Mouse (Mus musculus) CD4-positive, CD25-positive, alpha-beta regulatory T cell (primary cell): ENCODE measurements around the gene Gm17349. TPM values are rescaled to one million over a fixed set of nuclear protein-coding genes. Genes with fewer than 3 reads are reported as not detected.

ENCODE experiments used
- polyA plus RNA-seq: library from polyadenylated mRNA; unstranded; fragments of 100-300 nt; shearing (Covaris generic); gene quantifications from one replicate; pipeline ENCODE4 v1.2.1, GENCODE M21; 2017

Gene Gm17349
- not detected for polyA plus RNA-seq

DNA sequence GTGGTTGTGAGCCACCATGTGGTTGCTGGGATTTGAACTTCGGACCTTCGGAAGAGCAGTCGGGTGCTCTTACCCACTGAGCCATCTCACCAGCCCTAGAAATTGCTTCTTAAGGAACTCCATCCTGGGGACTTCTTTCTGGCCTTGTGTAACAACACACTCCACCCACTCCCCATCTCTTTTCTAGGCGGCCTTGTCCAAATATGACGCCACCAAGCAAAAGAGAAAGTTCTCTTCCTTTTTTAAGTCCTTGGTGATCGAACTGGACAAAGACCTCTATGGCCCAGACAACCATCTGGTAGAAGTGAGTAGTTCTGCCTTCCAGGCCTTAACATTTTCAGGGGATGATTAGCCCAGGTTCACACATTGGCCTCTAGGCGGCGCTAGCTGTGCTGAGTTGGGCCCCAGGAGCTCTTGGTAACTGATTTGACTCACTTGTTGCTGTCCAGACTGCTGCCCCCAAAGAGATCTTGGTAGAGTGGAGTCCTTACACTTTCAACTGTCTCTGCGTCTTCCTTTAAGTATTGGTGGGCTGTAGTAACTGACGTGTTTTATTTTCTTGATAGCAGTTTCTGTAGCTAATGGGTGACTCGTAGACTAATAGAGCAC, at the start of gene Gm17349:
TSS of gene Gm17349 (minus strand) at position 51 of the 609 bp plus-strand sequence.

DNA sequence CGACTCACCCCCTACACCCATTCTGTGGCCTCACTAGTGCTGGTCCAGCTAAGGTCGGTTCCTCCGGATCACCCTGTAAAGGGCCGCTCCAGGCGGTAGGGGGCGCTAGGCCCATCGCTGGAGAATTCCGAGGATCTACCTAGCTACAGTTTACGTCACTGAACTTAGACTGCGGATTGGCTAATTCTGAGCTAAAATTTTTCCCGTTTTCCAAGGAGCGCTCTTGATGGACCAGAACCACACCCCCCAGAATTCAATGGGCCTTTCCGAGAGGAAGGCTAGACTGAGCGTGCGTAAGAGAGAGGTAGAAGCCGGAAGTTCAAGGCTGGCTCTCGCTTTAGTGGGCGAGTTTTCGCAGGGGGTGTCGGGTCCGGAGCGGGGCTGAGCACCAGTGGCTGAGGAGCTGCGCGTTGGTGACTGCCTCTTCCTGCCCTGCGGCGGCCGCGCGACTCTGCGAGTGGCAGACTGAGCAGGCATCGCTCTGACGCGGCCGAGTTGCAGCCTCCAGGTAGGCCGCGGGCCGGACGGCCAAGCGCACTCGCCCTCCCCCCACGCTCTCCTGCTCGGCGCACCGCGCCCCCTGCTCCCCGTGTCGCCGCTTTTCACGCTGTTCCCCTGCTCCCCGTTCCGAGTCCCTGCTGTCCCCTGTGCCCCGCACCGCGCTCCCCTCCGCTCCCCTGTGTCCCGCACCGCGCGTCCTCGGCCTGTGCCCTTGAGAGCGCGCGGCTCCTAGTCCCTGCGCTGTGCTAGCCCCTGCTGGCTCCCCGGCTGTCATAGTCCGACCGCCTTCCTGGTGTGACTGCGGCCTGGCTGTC, 20.3 kb upstream of the Gm17349 start, which contains the start of gene Cox14:
TSS of gene Cox14 (plus strand) at position 278 of the 815 bp plus-strand sequence.

DNA sequence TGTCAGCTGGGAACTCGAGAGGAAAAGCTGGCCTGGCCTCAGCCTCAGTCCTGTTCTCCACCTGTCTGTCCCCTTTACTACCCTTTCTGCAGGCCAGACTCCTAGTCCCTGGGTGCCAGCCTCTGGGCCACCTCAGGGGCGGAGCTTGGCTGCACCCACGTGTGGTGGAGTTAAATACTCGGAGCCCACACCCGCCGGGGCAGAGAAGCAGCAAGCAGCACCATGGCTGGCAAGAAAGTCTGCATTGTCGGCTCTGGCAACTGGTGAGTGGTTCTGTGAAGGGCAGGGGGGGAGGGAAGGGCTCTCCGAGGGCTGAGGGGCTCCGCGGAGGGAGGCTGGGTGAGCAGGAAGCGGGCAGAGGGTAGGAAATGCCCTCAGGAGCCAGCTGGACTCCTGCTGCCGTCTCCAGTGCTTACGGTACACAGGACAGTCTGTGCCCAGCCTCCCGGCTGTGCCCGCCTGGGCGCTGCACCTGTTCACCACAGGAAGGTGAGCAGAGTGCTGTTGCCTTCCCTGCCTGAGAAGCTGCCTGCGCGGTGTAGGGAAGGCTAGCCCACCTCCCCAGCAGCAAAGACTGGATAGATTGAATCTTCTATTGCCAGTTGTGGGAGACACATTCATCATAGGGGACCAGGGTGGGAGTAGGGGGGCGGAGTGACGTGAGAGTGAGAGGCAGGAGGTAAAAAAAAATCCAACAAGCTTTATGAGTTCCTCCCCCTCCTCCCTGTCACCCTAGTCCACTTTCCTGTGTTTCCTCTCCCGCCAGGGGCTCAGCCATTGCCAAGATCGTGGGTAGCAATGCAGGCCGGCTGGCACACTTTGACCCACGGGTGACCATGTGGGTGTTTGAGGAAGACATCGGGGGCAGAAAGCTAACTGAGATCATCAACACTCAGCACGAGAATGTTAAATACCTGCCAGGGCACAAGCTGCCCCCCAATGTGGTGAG, 12.4 kb upstream of the Gm17349 start, which contains the start of gene Gpd1:
TSS of gene Gpd1 (plus strand) at position 130 of the 949 bp plus-strand sequence.

DNA sequence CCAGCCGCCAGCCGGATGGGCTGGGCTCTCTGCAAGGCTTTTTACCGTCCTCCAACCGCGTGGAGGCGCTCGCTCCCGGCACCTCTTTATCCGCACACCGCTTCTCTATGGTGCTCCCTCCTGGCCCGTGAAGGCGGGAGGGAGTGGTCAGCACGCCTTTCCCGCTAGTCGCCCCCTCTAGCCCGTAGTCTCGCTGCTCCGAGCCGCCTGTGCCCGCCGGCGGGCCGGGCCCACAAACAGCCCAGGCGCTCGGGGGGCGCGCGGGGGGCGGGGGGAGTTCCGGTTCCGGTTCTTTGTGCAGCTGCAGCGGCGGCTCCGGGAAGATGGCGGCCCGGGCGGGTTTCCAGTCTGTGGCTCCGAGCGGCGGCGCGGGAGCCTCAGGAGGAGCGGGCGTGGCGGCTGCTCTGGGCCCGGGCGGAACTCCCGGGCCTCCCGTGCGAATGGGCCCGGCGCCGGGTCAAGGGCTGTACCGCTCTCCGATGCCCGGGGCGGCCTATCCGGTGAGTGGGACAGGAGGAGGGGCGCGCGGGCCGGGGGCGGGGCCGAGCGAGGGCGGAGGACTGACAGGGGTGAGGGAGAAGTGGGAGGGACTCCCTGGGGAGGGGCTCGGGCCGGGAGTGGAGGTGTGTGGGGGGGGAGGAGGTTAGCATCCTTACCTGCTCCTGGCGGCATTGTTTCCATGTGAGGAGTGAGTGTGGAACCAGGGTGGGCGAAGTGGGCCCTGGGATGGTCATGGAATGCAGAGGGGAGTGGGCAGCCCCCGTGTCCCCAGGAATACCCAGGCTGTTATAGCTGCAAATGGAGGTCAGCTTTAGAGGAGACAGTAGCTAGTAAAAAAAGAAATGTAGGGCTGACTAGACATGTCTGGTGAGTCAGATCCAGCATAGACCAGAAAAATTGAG, 3.0 kb downstream of the Gm17349 start, which contains the start of gene Smarcd1:
TSS of gene Smarcd1 (plus strand) at position 131 of the 902 bp plus-strand sequence.

DNA sequence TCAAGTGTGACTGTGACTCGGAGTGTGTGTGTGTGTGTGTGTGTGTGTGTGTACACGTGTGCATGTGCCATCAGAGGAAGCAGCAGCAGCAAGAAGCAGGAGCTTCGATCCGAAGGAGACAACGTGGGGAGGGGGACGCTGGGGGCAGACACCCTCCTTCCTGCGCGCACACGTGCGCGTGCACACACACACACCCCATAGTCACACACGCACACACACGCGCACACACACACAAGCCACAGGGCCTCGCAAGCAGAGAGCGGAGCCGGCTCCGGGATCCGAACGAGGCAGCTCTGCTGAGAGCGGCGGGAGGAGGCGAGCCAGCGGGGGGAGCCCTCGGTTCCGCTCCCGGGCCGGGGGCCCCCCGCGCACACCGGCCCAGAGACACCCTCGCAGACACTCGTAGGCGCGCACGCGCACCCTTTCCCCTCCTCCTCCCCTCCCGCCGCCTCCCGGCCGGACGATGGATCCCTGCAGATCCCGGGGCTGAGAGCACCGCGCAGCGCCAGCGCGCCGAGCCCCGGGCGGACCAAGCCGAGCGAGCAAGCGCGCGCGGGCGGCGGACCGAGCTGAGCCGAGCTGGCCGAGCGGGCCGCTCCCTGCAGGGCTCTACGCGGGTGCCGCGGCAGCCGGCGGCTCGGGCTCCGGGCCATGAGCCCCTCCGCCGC, 35.0 kb downstream of the Gm17349 start, which contains the start of gene Asic1:
TSS of gene Asic1 (plus strand) at position 215 of the 668 bp plus-strand sequence.

Other genes starting within 250 kb of the Gm17349 start
- gene Nckap5l, start 247.7 kb downstream of the Gm17349 start, polyA plus RNA-seq, result 16.1 TPM
- gene Bcdin3d, start 230.8 kb downstream of the Gm17349 start, polyA plus RNA-seq, result 30.7 TPM
- gene Faim2, start 177.3 kb downstream of the Gm17349 start, polyA plus RNA-seq, result 0.13 TPM
- not detected for gene Aqp2, start 126.4 kb downstream of the Gm17349 start, polyA plus RNA-seq
- gene Aqp5, start 114.7 kb downstream of the Gm17349 start, polyA plus RNA-seq, result not detected
- not detected for gene Aqp6, start 104.1 kb downstream of the Gm17349 start, polyA plus RNA-seq
- 21.3 TPM for gene Racgap1, start 53.8 kb downstream of the Gm17349 start, polyA plus RNA-seq
- 1.0 TPM for gene Asic1, start 35.1 kb downstream of the Gm17349 start, polyA plus RNA-seq
- gene Smarcd1, start 3.4 kb downstream of the Gm17349 start, polyA plus RNA-seq, result 36.9 TPM
- gene Gpd1, start 12.0 kb upstream of the Gm17349 start, polyA plus RNA-seq, result 0.06 TPM
- gene Cox14, start 20.1 kb upstream of the Gm17349 start, polyA plus RNA-seq, result 162 TPM
- 85.7 TPM for gene Cers5, start 67.4 kb upstream of the Gm17349 start, polyA plus RNA-seq
- 1.6 TPM for gene Lima1, start 170.0 kb upstream of the Gm17349 start, polyA plus RNA-seq